Comparison of ENCODE assay signal across 11 mouse cellular contexts in the genomic region with DNA sequence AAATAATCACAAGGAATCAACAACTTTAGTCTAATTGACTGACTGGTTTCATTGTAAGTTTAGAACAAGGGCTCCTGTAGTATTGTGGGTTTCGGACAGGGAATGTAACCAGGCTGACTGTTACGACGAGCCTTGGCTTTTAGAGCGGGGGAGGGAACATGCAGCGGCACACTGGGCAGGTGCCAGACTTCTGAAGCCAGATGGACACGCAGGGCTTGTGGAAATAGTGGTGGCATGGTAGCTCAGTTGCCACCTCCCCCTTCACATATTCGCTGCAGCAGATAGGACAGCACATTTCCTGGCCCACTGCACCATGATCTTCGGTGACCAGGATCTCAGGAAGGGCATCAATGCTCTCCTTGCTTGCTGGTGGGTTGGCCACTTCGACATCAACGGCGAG.
"Had no signal": no experiment of that assay in that cellular context is flagged by ENCODE, and none has a peak within 500 bp of the region (broad histone marks: within the 10 kb centered on the region; RNA-seq: fewer than 3 reads in every experiment).

No protein-coding gene starts in this region.

- H3K4me3 ChIP-seq: left cerebral cortex, adult 2 months; limb, embryonic 15.5 days; liver, embryonic 13.5 days; lung, embryonic 15.5 days; midbrain, embryonic 15.5 days had no signal

- H3K27me3 ChIP-seq: liver, embryonic 13.5 days; lung, embryonic 15.5 days had no signal

- H3K4me1 ChIP-seq: liver, embryonic 13.5 days had no signal

- ATAC-seq: liver, postnatal 0 days; midbrain, embryonic 15.5 days had no signal

- H3K27ac ChIP-seq: left cerebral cortex, adult 2 months; limb, embryonic 15.5 days; liver, embryonic 13.5 days; lung, embryonic 15.5 days; midbrain, embryonic 15.5 days had no signal

- DNase-seq: kidney, adult 8-10 months; liver, embryonic 13.5 days; liver, postnatal 0 days; lung, postnatal 14 days; right cerebral cortex, postnatal 25 days; thymus, adult 18-20 months; thymus, postnatal 14 days had no signal
